Mouse (Mus musculus) forebrain, embryonic 11.5 days (tissue): ENCODE data around the gene Myadm. TPM values are rescaled to one million over a fixed set of nuclear protein-coding genes. Genes with fewer than 3 reads are reported as not detected.

ENCODE experiments used
- ATAC-seq: fragments of 200-750 bp; cut with Nextera tagmentation; replicated peaks from 2 replicates; pipeline ENCODE4 v1.8.0; 2017; ENCODE audit warnings: moderate TSS enrichment; ENCODE audit not compliant: low FRiP score
- DNase-seq: peaks from one replicate; pipeline ENCODE4 v3.0.0-alpha.2; 2017; ENCODE audit warnings: low spot score
- H3K27ac ChIP-seq: fragments of 300-500 bp; sonication (generic); 2 replicates; pipeline ENCODE4 v1.5.1; 2014; ENCODE audit warnings: low read depth, low read length
- H3K27me3 ChIP-seq: fragments of 300-500 bp; sonication (generic); 2 replicates; pipeline ENCODE4 v1.6.1; 2014; ENCODE audit warnings: mild to moderate bottlenecking, low read length, mixed read lengths; ENCODE audit not compliant: control insufficient read depth, insufficient read depth
- H3K36me3 ChIP-seq: fragments of 300-500 bp; sonication (generic); 2 replicates; pipeline ENCODE4 v1.6.1; 2014; ENCODE audit warnings: mild to moderate bottlenecking, low read length, moderate library complexity, mixed read lengths; ENCODE audit not compliant: control insufficient read depth, insufficient read depth
- H3K4me1 ChIP-seq: fragments of 300-500 bp; sonication (generic); replicated peaks from 2 replicates; pipeline ENCODE4 v1.6.1; 2014; ENCODE audit warnings: low read length, mixed read lengths; ENCODE audit not compliant: control insufficient read depth, insufficient read depth
- H3K4me2 ChIP-seq: fragments of 300-500 bp; sonication (generic); 2 replicates; pipeline ENCODE4 v1.6.1; 2014; ENCODE audit warnings: low read depth, mild to moderate bottlenecking, low read length, moderate library complexity, mixed read lengths; ENCODE audit not compliant: severe bottlenecking
- H3K4me3 ChIP-seq: fragments of 300-500 bp; sonication (generic); 2 replicates; pipeline ENCODE4 v1.5.1; 2014; ENCODE audit warnings: low read depth, low read length
- H3K9ac ChIP-seq: fragments of 300-500 bp; sonication (generic); 2 replicates; pipeline ENCODE4 v1.6.1; 2014; ENCODE audit warnings: low read length
- H3K9me3 ChIP-seq: fragments of 300-500 bp; sonication (generic); 2 replicates; pipeline ENCODE4 v1.6.1; 2016; ENCODE audit warnings: low read length, mixed read lengths; ENCODE audit not compliant: control insufficient read depth
- WGBS: fragments of 180-500 bp; shearing (Covaris S2); extraction: QIAGEN DNeasy Blood & Tissue Kit; methylation state at CpG from one replicate; pipeline ENCODE4 v1.1.7; 2014; 5-methylcytosine and 5-hydroxymethylcytosine counted together
- polyA plus RNA-seq: library from polyadenylated mRNA; unstranded; fragments of >200 nt; fragmentation: Nextera tagmentation; extraction: Ambion mirVana; gene quantifications from 2 replicates; pipeline ENCODE4 v1.2.1, GENCODE M21; 2014

Gene Myadm
- polyA plus RNA-seq, 1 experiment from 2014 or later: 29.1 TPM

- Histone ChIP-seq H3K36me3 (peaks cover 7% of the 10 kb centered on the region; the same call in 1 of the 2 replicates), H3K9ac (no peak overlapping the region), H3K4me2 (no peak overlapping the region), H3K4me3 (no peak overlapping the region), H3K9me3 (no peaks in the 10 kb centered on the region), H3K27me3 (no peaks in the 10 kb centered on the region), H3K4me1 (no peaks in the 10 kb centered on the region), H3K27ac (no peak overlapping the region)
- DNase-seq (no peak), ATAC-seq (no peak)
- WGBS: 27% methylated on average over 20 of the region's 20 CpGs
Observed at GRCm38 (mm10) chr7:3347366-3348287, 58.7 kb downstream of the Myadm start.

GRCm38 (mm10) chr7:3348326-3348725 is 59.4 kb downstream of the Myadm start:
- Histone ChIP-seq H3K36me3 (peaks cover 4% of the 10 kb centered on the region; the same call in 1 of the 2 replicates), H3K27ac (no peak overlapping the region), H3K9ac (no peak overlapping the region), H3K4me1 (no peaks in the 10 kb centered on the region), H3K4me3 (no peak overlapping the region), H3K27me3 (no peaks in the 10 kb centered on the region), H3K4me2 (no peak overlapping the region), H3K9me3 (no peaks in the 10 kb centered on the region)
- 58% methylated on average over 5 of the region's 5 CpGs for WGBS
- ATAC-seq: no peak
- DNase-seq: no peak

GRCm38 (mm10) chr7:3349775-3350174 is 60.9 kb downstream of the Myadm start:
- DNase-seq (no peak), ATAC-seq (no peak)
- H3K4me3 ChIP-seq: no peak overlapping the region
- H3K27ac ChIP-seq: no peak overlapping the region
- no peak overlapping the region for H3K4me2 ChIP-seq
- no peak overlapping the region for H3K9ac ChIP-seq
- peaks cover 3% of the 10 kb centered on the region; the same call in 1 of the 2 replicates for H3K36me3 ChIP-seq
- no peaks in the 10 kb centered on the region for H3K4me1 ChIP-seq
- H3K9me3 ChIP-seq: no peaks in the 10 kb centered on the region
- H3K27me3 ChIP-seq: no peaks in the 10 kb centered on the region
- 93% methylated on average over 9 of the region's 9 CpGs for WGBS

Other genes starting within 250 kb of the Myadm start
- gene AU018091, start 119.9 kb upstream of the Myadm start, polyA plus RNA-seq: 0.05 and 0.37 TPM in 2 replicates
- gene Nlrp12, start 39.3 kb upstream of the Myadm start, polyA plus RNA-seq: not detected in 2 replicates
- gene Prkcg, start 99 bp downstream of the Myadm start, polyA plus RNA-seq: 0.99 and 1.0 TPM in 2 replicates
- 4.9 and 5.6 TPM in 2 replicates for gene Cacng7, start 43.9 kb downstream of the Myadm start, polyA plus RNA-seq
- gene Cacng8, start 101.6 kb downstream of the Myadm start, polyA plus RNA-seq: 7.9 and 9.3 TPM in 2 replicates
- gene Cacng6, start 135.1 kb downstream of the Myadm start, polyA plus RNA-seq: 0.40 and 0.44 TPM in 2 replicates
- not detected in 2 replicates for gene Tarm1, start 213.5 kb downstream of the Myadm start, polyA plus RNA-seq